Mouse (Mus musculus) kidney, embryonic 15.5 days (tissue): ENCODE measurements around the gene Cfap73. TPM values are rescaled to one million over a fixed set of nuclear protein-coding genes. Genes with fewer than 3 reads are reported as not detected.

Source experiments
- polyA plus RNA-seq: library from polyadenylated mRNA; unstranded; fragments of >200 nt; fragmentation: Nextera tagmentation; extraction: Ambion mirVana; gene quantifications from 2 replicates; pipeline ENCODE4 v1.2.1, GENCODE M21; 2015

Gene Cfap73
- polyA plus RNA-seq, 1 experiment from 2014 or later: not detected

Other genes starting within 250 kb of the Cfap73 start
- gene Lhx5, start 202.5 kb downstream of the Cfap73 start, polyA plus RNA-seq: not detected in 2 replicates
- gene Sdsl, start 161.4 kb downstream of the Cfap73 start, polyA plus RNA-seq: 11.2 and 14.4 TPM in 2 replicates
- not detected in 2 replicates for gene Sds, start 157.7 kb downstream of the Cfap73 start, polyA plus RNA-seq
- gene Plbd2, start 130.6 kb downstream of the Cfap73 start, polyA plus RNA-seq: 50.8 and 60.0 TPM in 2 replicates
- gene Slc8b1, start 123.1 kb downstream of the Cfap73 start, polyA plus RNA-seq: 9.4 and 9.7 TPM in 2 replicates
- gene Tpcn1, start 45.6 kb downstream of the Cfap73 start, polyA plus RNA-seq: 32.9 and 36.0 TPM in 2 replicates
- gene Iqcd, start 45.2 kb downstream of the Cfap73 start, polyA plus RNA-seq: 0.82 and 0.90 TPM in 2 replicates
- 15.3 and 16.1 TPM in 2 replicates for gene Rita1, start 21.6 kb downstream of the Cfap73 start, polyA plus RNA-seq
- gene Ddx54, start 21.5 kb downstream of the Cfap73 start, polyA plus RNA-seq: 47.2 and 52.2 TPM in 2 replicates
- gene Rasal1, start 14.6 kb upstream of the Cfap73 start, polyA plus RNA-seq: 0.58 and 0.89 TPM in 2 replicates
- 7.5 and 8.5 TPM in 2 replicates for gene Dtx1, start 77.7 kb upstream of the Cfap73 start, polyA plus RNA-seq
- 0.36 and 0.50 TPM in 2 replicates for gene Oas2, start 115.6 kb upstream of the Cfap73 start, polyA plus RNA-seq
- gene Oas3, start 143.4 kb upstream of the Cfap73 start, polyA plus RNA-seq: 0.15 and 0.18 TPM in 2 replicates
- not detected in 2 replicates for gene Oas1e, start 161.3 kb upstream of the Cfap73 start, polyA plus RNA-seq
- 0.27 and 0.49 TPM in 2 replicates for gene Oas1c, start 178.3 kb upstream of the Cfap73 start, polyA plus RNA-seq
- gene Oas1f, start 213.1 kb upstream of the Cfap73 start, polyA plus RNA-seq: 0.10 TPM in 1 of 2 replicates, not detected in the other
- gene Oas1h, start 227.2 kb upstream of the Cfap73 start, polyA plus RNA-seq: not detected in 2 replicates